13 mouse cellular contexts compared by ENCODE assay signal in genomic region chr6:32990061-32990633, GRCm38 (mm10).
DNase-seq lines count a peak whose midpoint lies in the region; ATAC-seq and TF ChIP-seq lines count a peak whose summit lies in the region.
"Had no signal": no experiment of that assay in that cellular context is flagged by ENCODE, and none has a peak within 500 bp of the region (broad histone marks: within the 10 kb centered on the region; RNA-seq: fewer than 3 reads in every experiment).

No protein-coding gene starts in this region.

- no peaks in the 10 kb centered on the region for H3K27me3 ChIP-seq in midbrain, embryonic 14.5 days (ENCODE audit: control insufficient read depth, insufficient read depth, low read length)
- H3K27me3 ChIP-seq in midbrain, embryonic 10.5 days (ENCODE audit: low read depth, poor library complexity, severe bottlenecking) = no peaks in the 10 kb centered on the region
- no peaks in the 10 kb centered on the region for H3K27me3 ChIP-seq in stomach, postnatal 0 days (ENCODE audit: control insufficient read depth, insufficient read depth, low read length)
- H3K27me3 ChIP-seq: hindbrain, embryonic 12.5 days; liver, embryonic 13.5 days had no signal

- no peak overlapping the region for H3K4me3 ChIP-seq in midbrain, embryonic 14.5 days (replicated peaks; ENCODE audit: low read depth, low read length)
- H3K4me3 ChIP-seq in midbrain, embryonic 10.5 days = no peak overlapping the region
- H3K4me3 ChIP-seq in stomach, postnatal 0 days (ENCODE audit: low read depth, low read length) = no peak overlapping the region
- H3K4me3 ChIP-seq: hindbrain, embryonic 12.5 days; liver, embryonic 13.5 days had no signal

- H3K9ac ChIP-seq in midbrain, embryonic 14.5 days (replicated peaks; ENCODE audit: low read length) = no peak overlapping the region
- H3K9ac ChIP-seq in stomach, postnatal 0 days (ENCODE audit: low read length) = no peak overlapping the region
- H3K9ac ChIP-seq: hindbrain, embryonic 12.5 days; liver, embryonic 13.5 days had no signal

- no peak overlapping the region for H3K4me2 ChIP-seq in midbrain, embryonic 14.5 days (ENCODE audit: low read length)
- no peak overlapping the region for H3K4me2 ChIP-seq in stomach, postnatal 0 days (replicated peaks; ENCODE audit: low read depth)
- H3K4me2 ChIP-seq: hindbrain, embryonic 12.5 days; liver, embryonic 13.5 days had no signal

- 66% methylated on average over 12 of the region's 12 CpGs for WGBS in midbrain, embryonic 14.5 days
- 76% methylated on average over 12 of the region's 12 CpGs for WGBS in midbrain, embryonic 10.5 days
- WGBS in stomach, postnatal 0 days = 41% methylated on average over 12 of the region's 12 CpGs

- no peaks in the 10 kb centered on the region for H3K4me1 ChIP-seq in midbrain, embryonic 14.5 days (ENCODE audit: control insufficient read depth, insufficient read depth, low read length)
- H3K4me1 ChIP-seq in midbrain, embryonic 10.5 days = peaks cover 9% of the 10 kb centered on the region
- H3K4me1 ChIP-seq in stomach, postnatal 0 days (replicated peaks; ENCODE audit: control insufficient read depth, insufficient read depth) = no peaks in the 10 kb centered on the region

- no peaks in the 10 kb centered on the region for H3K9me3 ChIP-seq in midbrain, embryonic 14.5 days (ENCODE audit: control insufficient read depth, low read length)
- no peaks in the 10 kb centered on the region for H3K9me3 ChIP-seq in midbrain, embryonic 10.5 days (replicated peaks)
- H3K9me3 ChIP-seq in stomach, postnatal 0 days (ENCODE audit: control insufficient read depth, low read length) = no peaks in the 10 kb centered on the region
- H3K9me3 ChIP-seq: hindbrain, embryonic 12.5 days; liver, embryonic 13.5 days had no signal

- no peak for DNase-seq in frontal cortex, adult 2 months (ENCODE audit: extremely low spot score in 1 of 2, low spot score in 1 of 2)
- peak; percentile 31 for DNase-seq in midbrain, embryonic 14.5 days
- DNase-seq in midbrain, embryonic 10.5 days (ENCODE audit: low spot score) = no peak
- peak; percentile 47 for DNase-seq in kidney, adult 9 months
- no peak for DNase-seq in stomach, postnatal 0 days (ENCODE audit: low spot score)
- DNase-seq in embryo, embryonic 11 days = no peak
- DNase-seq: B cell, adult 2 months; cerebellum, adult 9-10 months; liver, embryonic 13.5 days; thymus, adult 2 months had no signal

- peak; percentile 75 for ATAC-seq in frontal cortex, adult (ENCODE audit: low TSS enrichment)
- no peak for ATAC-seq in midbrain, embryonic 14.5 days (ENCODE audit: low FRiP score, low TSS enrichment)
- 0 out of 2 replicates have a peak, but pooled peaks have one; percentile 32 for ATAC-seq in stomach, postnatal 0 days (ENCODE audit: low FRiP score, low TSS enrichment)
- no peak for ATAC-seq in monocyte, adult 5-6 weeks (replicated peaks; ENCODE audit: insufficient number of reproducible peaks, low FRiP score, low TSS enrichment, poor library complexity, severe bottlenecking)

- H3K36me3 ChIP-seq in midbrain, embryonic 14.5 days (ENCODE audit: control insufficient read depth, insufficient read depth, low read length) = no peaks in the 10 kb centered on the region
- H3K36me3 ChIP-seq in midbrain, embryonic 10.5 days = no peaks in the 10 kb centered on the region; the same call in 1 of the 2 replicates
- H3K36me3 ChIP-seq in stomach, postnatal 0 days (ENCODE audit: control insufficient read depth, insufficient read depth, low read length) = no peaks in the 10 kb centered on the region
- H3K36me3 ChIP-seq: hindbrain, embryonic 12.5 days had no signal

- TF ChIP-seq EP300 in stomach, postnatal 0 days (optimal IDR thresholded peaks at IDR 0.05) = no peak

- no peak overlapping the region for H3K27ac ChIP-seq in midbrain, embryonic 14.5 days (replicated peaks; ENCODE audit: low read depth, low read length)
- no peak overlapping the region for H3K27ac ChIP-seq in midbrain, embryonic 10.5 days (replicated peaks)
- no peak overlapping the region for H3K27ac ChIP-seq in stomach, postnatal 0 days (replicated peaks)
- H3K27ac ChIP-seq: hindbrain, embryonic 12.5 days; liver, embryonic 13.5 days had no signal

- no peak for TF ChIP-seq CTCF in stomach, postnatal 0 days (IDR thresholded peaks at IDR 0.05; ENCODE audit: low read depth)

Comparison
In these comparisons a context has a peak if more than half of its experiments do, and no peak if none do; other contexts are left out.
1. DNase-seq: peak in midbrain, embryonic 14.5 days (single experiment) and kidney, adult 9 months (single experiment); none in frontal cortex, adult 2 months (0 of 2), midbrain, embryonic 10.5 days (single experiment), stomach, postnatal 0 days (single experiment) and embryo, embryonic 11 days (single experiment).
2. ATAC-seq: peak in frontal cortex, adult (single experiment) and stomach, postnatal 0 days (single experiment); none in midbrain, embryonic 14.5 days (single experiment) and monocyte, adult 5-6 weeks (single experiment).